Mouse (Mus musculus): ENCODE data around the gene Mtm1.
"Not testable (repeated sequence)": the region's sequence is repeated elsewhere in the genome, so short reads cannot be mapped to it uniquely, and the experiment has no call there.

The Mtm1 gene

DNA sequence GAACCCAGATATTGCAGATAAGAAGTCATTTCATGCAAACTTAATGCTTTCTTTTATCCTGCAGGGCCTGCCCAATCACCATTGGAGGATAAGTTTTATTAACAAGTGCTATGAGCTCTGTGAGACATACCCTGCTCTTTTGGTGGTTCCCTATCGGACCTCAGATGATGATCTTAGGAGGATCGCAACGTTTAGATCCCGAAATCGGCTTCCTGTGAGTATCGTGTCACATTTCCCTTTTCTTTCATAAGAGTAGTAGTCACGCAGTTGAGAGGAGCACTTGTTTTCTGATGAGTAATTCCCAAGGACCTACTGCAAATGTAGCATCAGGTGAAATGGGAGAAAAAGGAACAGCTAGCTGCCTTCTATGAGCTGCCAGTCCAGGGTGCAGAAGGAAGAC is 76.5 kb downstream of the Mtm1 start:
- no peak for DNase-seq (ENCODE audit: low read depth)

GRCm38 (mm10) chrX:71294191-71294590 is 83.6 kb downstream of the Mtm1 start:
- DNase-seq (ENCODE audit: low read depth) = no peak

DNA sequence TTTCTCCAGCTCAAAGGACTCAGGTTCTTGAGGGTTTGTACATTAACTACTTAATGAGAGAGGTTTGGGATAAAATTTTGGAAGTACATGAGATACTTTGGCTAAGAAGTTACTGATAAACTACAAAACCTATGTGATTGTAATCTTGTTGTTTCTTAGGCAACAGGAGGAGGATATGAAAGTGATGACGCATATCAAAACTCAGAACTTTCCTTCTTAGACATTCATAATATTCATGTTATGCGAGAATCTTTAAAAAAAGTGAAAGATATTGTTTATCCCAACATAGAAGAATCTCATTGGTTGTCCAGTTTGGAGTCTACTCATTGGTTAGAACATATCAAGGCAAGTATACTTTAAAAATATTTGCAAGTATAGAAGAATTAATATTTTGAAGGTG is 85.4 kb downstream of the Mtm1 start:
- no peak for DNase-seq (ENCODE audit: low read depth)

- DNase-seq (ENCODE audit: low read depth) = no peak
Observed at GRCm38 (mm10) chrX:71302148-71302547, 91.6 kb downstream of the Mtm1 start.

DNA sequence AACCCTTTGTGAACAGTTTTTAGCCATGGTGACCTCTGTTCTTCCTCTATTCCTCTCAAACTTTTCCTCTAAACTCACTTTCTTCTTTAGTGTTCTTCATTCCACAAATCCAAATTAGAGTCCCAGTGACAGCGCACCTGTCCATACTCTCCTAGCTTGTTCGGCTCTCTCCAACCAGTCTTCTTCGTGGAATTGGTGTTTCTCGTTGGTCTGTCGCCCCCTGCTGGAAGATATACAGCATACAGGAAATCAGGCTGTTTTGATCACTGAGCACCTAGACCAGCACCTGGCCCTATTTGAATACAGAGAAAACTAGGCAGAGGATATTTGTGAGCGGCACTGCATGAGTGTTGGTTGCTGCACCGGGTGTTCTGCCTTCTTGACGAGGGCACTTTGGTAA is 100.7 kb downstream of the Mtm1 start:
- DNase-seq (ENCODE audit: low read depth) = peak; percentile 63

DNA sequence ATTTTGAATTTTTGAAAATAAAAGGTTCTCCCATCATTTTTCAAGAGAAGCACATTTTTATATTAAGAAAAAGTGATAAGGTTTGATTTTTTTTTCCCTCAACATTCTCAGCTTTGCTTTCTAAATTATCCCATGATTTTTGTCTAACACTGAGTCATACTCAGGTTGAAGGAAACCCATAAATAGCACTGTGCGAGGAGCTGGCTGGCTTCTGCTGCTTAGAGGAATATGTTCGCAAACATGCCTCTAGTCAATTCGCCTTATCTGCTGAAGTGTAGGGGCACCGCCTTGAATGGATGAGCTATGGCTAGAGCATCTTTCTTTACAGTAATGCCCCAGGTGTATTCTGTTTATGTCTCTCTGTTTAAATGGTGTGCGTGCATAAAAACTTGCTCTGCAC is 103.8 kb downstream of the Mtm1 start:
- no peak for DNase-seq (ENCODE audit: low read depth)

DNA sequence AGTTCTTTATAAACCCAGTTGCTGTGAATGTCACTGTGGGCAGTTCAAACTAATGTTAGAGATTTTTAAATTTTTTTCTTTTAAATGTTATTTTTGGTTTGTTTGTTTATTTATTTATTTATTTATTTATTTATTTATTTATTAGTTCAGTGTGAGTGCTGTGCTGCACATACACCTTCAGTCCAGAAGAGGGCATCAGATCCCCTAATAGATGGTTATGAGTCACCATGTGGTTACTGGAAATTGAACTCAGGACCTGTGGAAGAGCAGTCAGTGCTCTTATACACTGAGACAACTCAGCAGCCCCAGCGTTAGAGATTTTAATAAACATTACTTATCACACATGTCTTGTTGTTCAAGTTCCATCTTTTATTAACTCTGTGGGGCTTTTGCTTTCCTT is 141.5 kb downstream of the Mtm1 start:
- peak; percentile 57 for DNase-seq (ENCODE audit: low read depth)

DNA sequence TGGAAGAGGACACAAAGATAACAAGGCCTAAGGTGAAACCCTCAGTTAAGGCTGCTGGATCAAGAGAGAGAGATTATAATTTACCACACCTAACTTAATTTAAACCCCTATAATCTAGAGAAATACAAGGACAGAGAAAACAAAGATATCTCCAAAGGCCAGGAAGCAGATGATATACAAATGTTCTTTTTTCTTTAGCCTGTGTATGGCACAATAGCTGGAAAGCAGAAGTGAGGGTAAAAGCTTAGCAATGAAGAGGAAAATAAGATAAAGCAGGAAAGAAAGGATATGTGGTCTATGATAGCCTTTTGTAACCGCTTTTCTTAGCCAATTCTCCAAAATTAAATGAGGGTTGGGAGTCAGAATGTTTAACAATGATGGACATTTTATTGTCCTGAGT is 144.8 kb downstream of the Mtm1 start:
- DNase-seq (ENCODE audit: low read depth) = no peak

- DNase-seq (ENCODE audit: low read depth) = not testable (repeated sequence)
Observed at GRCm38 (mm10) chrX:71361793-71362192, 151.2 kb downstream of the Mtm1 start.

DNA sequence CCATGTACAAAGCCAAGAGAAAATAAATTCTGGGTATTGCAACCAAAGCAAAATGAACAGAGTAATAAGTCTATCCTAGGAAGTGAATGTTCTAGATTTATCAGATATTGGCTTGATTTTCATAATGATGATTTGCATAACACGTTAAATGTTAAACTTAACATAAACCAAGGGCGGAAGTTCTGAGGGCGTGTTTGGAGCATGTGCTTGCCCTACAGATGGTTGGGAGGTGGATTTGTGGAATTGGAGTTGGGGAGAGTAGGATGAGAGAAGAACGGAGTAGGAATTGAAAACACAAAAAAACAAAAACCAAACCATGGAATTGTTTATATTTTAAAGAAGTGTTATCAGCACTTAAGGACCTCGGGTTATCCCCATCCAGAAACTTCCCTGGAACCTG is 153.5 kb downstream of the Mtm1 start:
- no peak for DNase-seq (ENCODE audit: low read depth)

DNA sequence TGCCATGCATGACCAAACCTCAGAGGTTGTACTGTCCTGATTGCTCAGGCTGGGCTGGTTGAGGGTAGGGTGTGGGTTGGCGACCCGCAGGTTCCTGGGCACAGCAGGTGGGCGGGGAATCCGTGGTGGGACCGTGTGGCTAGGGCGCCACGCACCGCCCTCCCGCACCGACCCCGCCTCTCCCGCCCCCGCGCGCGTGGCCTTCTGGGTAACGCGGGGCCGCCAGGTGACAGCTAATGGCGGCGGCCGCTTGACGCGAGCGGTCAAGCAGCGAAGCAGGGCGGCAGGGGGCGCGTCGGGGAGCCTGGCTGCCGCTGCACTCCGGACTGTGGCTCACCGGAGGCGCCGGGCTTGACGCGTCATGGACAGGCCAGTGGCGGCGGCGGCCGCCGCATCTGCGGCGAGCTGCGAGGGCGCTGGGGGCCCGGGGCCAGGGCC is 154.0 kb downstream of the Mtm1 start, which contains the start of gene Mtmr1:
TSS of gene Mtmr1 (plus strand) at position 207 of the 438 bp plus-strand sequence.
- DNase-seq (ENCODE audit: low read depth) = peak; percentile 77

DNA sequence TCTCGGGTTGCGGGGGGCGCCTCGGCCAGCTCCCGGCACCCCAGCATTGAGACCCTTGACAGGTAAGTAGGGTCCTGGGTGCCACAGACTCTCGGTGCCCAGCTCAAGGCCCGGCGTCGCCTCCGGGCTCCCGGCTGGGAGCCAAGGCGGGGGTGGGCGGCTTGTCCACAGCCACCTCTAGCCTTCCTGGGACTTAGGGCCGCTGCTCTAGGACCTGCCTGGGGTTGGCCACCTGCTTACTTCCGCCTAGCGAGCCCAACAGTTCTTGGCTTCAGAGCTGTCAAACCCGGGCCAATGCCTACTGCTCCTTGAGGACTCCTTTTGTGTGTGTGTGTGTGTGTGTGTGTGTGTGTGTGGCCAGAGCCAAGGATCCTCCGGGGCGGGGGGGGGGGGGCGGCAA is 154.4 kb downstream of the Mtm1 start:
- peak; percentile 43 for DNase-seq (ENCODE audit: low read depth)
